Mouse (Mus musculus) gastrocnemius, postnatal 10 days (tissue): ENCODE results near the gene Ly6g6c. TPM values are rescaled to one million over a fixed set of nuclear protein-coding genes. Genes with fewer than 3 reads are reported as not detected.

Experiments
- DNase-seq: peaks from one replicate; pipeline ENCODE4 v3.0.0; 2021; ENCODE audit warnings: mixed read lengths
- total RNA-seq, 2 experiments: library from RNA; stranded (reverse); gene quantifications; 2 replicates each; pipeline ENCODE4 v1.2.3; 2021

Gene Ly6g6c
- total RNA-seq, 2 experiments from 2014 or later = not detected

DNA sequence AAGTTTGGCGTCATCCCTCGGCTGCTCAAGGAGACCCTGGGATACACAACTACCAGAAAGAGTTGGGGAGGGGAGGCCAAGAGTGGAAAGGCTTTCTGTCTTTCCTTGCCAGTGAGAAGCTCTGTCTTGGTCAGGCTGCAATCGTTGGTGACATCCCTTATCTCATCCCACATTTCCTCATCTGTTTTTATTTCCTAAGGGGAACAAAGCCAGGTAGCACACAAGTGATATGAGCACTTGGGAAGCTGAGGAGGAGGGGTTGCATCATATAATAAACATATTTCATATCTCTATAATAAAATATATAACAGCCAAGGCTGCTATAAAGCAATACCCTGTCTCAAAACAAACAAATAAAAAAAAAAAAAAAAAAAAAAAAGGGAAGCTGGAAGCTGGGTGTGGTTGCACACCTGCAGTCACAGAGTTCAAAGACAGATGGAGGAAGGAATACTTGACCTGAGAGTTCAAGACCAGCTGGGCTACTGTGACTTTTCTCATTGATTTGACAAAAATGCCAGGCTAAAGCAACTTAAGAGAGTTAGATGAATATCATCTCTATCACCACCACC is 18.8 kb downstream of the Ly6g6c start:
- DNase-seq = no peak

DNA sequence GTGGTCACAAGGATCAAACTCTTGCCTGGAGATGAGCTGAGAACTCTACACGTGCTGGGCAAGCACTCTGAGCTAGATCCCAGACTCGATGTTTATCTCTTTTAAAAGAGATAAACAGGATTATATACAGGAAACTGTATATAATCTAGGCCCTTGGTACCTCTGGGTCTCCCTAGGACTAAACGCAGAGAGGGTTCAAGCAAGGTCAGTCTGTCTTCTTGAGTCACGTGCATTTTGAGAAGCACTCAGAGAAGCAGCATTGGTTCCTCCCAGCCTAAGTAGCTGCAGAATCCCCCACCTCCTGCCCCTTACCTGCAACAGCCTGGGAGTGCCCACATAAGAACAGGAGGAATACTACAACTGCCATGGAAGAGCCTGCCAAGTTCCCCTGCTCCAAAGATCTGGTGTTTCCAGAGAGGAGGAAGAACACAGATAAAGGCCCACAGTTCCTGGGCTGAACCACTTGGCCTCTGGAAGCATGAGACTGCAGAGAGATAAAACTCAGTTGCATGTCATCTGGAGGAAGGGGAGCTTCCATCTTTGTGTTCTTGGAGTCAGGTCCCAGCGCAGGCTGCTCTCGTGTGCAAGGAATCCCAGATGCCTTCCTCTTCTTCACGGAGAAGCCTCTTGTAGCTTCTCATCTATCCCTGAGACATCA is 20.1 kb downstream of the Ly6g6c start, which contains the start of gene Ly6g6f:
Ly6g6f (minus strand) TSS at position 403 of the 658 bp plus-strand sequence.
- no peak for DNase-seq

DNA sequence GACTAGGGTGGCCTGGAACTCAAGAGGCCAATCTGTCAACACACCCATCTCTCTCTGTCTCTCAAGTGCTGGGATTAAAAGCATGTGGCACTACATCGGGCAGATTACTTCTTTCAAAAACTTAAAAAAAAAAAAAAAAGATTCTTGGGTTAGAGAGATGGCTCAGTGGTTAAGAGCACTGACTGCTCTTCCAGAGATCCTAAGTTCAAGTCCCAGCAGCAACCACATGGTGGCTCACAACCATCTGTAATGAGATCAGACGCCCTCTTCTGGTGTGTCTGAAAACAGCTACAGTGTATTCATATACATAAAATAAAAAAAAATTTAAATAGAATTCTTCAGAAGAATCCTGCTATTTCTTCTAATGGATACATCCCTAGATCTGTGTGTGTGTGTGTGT is 23.0 kb downstream of the Ly6g6c start:
- no peak for DNase-seq

DNA sequence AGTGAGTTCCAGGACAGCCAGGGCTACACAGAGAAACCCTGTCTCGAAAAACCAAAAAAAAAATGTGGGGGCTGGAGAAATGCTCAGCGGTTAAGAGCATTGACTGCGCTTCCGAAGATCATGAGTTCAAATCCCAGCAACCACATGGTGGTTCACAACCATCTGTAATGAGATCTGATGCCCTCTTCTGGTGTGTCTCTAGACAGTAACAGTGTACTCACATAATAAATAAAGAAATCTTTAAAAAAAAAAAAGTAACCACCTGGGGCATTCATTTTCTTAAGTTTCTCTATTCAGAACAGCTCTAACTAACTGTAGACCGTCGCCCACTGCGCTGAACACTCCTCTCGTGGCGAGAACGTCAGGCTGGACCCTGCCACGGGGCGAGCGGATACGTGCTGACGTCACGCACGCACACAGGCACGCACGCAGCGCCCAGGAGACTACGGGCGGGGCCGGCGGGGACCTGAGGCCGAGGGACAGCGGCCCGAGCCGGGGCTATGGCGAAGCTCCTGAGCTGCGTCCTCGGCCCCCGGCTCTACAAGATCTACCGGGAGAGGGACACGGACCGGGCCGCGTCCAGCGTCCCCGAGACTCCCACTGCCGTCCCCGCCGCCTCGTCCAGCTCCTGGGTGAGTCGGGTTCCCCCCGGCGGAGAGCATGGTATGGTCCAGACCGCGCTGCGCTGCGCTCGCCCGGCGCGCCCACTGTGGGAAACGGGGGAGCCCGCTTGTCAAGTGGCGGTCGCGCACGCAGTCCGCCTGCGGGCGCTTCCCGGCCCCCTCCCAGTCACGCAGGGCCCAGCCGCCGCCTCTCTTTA is 23.8 kb downstream of the Ly6g6c start, which contains the start of gene Abhd16a:
Abhd16a (plus strand) TSS at position 439 of the 820 bp plus-strand sequence.
- DNase-seq = peak; percentile 93

DNA sequence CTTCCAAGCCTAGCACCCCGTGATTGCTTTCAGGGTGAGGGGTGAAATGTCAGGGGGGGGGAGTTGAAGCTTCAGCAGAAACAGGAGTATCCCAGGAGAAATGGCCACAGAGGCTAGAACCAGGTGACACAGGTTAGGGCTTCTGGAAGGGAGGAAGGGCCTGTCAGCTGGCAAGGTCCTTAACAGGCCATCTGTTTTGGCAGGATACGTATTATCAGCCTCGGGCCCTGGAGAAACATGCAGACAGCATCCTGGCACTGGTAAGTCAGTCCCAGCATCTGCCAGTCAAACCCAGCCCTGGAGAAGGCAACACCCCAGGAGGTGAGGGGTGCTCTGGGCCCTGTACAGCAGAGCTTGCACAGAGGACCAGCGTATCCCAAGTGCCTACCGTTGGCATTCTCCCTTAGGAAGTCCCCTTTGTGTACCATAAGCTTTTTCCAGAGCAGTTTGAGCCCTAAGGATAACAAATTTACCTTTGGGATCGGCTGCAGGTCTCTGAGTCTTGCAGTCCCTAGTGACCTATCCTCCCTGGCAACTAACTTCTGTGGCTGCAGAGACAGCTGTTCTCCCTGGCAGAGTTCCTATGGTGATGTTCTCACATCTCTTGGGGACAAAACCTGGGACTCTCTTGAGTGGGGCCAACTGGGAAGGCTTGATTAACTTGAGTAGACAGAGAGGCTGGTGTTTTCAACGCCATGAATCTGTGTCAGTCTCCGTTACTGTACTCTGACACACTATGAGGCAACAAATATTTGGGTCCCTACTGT is 25.2 kb downstream of the Ly6g6c start:
- DNase-seq = no peak

DNA sequence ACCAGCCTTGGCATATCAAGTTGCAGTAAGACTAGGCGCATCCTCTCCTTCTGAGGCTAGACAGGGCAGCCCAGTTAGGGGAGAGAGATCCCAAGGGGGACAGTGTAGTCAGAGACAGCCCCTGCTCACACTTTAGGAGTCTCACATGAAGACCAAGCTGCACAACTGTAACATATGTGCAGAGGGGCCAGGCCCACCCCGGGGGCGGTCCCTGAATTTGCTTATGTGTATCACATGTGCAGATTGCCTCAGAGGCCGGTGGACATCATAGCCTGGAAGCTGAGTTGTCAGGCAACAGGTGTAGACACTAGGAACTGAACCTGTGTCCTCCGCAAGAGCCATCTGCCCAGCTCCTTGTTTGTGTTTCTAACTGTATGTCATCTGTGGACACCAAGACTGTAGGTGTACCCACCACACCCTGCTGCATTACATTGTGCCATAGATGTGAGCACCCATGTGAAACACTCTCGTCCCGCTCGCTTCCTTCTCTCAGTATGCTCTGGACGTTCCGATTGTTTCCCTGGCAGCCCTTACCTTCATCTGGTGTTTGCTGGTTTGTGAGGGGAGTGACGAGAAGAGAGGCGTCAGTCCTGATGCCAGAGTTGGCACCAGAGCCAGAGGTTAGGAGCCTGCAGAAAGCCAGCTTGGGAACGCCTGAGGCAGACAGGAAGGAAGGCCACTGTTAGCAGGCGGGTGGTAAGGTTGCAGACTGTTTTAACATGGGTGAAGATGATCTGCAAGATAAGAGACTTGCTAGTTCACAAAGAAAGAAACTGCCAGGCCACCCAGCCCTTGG is 27.4 kb downstream of the Ly6g6c start:
- no peak for DNase-seq

DNA sequence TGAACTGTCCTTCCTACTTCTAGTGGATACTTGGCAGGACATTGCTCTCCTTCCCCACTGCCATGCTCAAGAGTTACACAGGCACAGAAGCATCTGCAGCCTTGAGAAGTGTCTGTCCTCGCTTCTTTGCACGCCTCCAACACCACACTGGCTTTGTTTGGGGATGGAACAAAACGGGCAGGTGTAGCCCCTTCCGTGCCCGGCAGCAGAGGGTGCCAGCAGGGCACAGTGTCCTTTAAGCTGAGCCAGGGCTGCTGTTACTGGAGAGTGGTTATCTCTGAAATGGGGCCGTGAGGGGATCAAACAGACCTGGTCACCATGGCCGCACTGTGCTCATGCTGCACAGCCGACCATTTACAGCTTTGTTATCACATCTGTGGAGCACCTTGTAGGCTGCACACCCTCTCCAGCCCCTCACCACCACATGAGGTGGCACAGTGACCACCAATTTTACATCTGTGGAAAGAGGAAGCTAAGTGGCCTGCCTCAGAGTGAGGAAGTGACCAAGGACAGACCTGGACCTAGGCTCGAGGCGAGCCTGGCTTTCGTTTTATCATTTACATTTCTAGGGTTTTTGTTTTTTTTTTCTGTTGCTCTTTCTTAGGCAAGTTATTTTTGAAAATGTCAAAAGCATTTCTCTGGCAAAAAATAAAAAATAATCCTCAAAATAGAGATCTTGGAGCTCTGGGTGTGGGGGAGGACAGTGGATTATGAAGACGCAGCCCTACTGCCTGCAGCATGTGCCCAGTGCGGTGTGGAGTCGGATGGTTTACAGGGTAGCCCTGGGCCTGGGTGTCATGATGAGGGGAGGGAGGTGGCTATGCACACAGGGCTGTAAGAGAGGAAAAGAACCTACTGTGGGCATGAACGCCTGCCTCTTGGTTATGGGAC is 29.5 kb downstream of the Ly6g6c start:
- DNase-seq = no peak

DNA sequence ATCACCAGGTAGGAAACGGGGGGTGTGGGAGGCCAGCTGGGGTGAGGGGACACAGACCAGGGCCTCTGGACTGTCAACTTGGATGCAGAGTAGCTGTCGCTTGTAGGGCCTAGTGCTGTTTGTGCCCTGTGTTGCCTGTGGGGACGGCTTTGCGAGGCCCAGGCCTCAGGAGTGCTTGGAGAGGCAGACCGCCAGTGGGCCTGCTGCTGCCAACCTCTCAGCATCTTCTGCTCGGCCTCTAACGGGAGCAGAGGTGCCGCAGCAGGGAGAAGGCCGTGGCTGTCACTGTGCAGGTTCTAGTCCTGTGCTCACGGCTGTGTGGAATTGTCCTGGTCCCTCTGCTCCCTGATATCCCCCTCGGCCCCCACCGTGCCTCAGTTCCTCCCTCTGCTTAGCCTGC is 31.4 kb downstream of the Ly6g6c start:
- DNase-seq = no peak

DNA sequence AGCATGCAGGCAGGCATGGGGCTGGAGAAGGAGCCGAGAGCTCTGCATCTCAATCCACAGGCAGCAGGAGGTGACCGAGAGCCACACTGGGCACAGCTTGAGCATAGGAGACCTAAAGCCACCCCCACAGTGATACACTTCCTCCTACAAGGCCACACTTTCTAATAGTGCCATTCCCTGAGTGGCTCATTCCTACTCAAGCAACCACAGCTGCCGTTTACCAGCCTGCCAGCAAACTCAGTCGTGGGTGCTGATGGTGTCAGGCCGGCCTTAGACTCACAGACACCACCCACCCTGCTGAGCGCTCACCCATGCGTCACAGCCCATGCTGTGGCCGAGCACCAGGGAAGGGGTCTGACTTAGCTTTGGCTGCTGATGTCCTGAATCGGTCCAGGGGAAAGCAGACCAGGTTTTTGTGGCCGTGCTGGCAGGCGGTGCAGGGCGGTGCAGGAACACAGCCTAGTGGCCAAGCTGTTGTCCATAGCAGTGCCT is 32.0 kb downstream of the Ly6g6c start:
- no peak for DNase-seq

DNA sequence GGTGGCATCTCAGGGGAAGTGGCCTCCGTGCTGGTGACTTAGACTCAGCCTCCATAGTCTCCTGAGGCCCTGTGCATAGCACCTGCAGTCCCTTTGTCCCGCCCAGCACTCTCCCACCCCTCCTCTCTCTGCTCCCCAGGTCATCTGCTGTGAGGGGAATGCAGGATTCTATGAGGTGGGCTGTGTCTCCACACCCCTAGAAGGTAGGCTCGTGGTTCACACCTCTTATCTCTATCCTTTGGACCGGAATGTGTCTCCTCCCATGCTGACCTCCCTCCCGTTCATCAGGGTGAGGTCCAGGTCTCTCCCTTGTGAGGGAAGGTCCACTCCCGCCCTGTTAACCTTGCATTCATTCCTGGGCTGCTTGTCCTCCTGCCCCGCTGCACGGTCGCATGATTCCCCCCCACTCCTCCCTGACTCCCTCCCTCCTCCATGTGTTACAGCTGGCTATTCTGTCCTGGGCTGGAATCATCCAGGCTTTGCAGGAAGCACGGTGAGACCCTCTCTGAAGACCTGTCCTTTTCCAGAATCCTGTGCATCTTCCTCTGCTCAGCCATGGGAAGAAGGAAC is 35.1 kb downstream of the Ly6g6c start:
- no peak for DNase-seq

DNA sequence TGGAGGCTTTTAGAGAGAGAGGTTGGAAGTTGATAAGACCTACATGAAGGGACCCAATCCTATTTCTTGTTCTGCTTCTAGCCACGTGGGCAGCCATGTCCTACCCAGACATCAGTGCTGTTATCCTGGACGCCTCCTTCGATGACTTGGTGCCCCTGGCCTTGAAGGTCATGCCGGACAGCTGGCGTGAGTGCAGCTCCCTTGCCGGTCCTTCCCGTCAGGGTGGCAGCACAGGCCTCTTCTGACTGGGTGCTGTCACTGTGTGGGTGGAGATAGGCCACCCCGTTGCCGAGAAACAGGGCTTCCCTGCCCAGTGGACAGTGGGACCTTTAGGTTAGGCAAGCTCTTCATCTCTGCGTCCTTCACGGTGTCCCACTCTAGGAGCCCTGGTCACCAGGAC is 36.0 kb downstream of the Ly6g6c start:
- DNase-seq = no peak

DNA sequence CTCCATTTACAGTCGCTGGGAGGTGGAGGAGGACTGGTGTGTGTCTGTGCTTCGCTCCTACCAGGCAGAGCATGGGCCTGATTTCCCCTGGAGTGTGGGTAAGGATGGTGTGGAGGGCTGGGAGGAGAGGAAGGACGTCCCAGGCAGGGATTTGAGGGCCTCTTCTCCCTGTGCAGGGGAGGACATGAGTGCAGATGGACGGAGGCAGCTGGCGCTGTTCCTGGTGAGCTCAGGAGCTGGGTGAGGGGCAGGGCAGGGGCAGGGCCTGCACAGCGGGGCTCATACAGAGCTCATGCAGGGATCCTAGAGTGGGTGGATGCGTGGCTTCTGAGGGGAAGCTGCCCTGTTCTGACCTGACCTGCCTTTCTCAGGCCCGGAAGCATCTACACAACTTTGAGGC is 37.1 kb downstream of the Ly6g6c start:
- DNase-seq = no peak

DNA sequence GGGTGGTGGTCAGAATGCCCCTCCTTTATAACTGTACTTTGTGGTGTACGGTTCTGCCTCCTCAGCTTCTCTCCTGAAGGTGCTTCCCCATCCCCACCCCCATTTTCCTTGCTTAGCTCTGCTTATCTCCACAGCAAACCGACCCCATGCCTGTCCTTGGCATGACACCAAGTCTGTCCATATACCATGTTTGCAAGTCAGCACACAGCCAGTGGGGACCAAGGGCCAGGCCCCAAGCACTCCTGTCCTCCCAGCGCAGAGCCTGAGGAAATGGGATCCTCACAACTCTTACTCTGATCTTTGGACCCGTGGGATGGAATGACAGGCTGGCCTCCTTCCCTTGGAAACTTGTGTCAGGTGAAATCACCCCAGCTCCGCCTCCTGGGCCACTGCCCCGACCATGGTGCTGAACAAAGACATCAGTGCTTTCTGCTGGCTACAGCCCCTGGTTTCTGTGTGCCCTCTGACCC is 38.1 kb downstream of the Ly6g6c start:
- no peak for DNase-seq

DNA sequence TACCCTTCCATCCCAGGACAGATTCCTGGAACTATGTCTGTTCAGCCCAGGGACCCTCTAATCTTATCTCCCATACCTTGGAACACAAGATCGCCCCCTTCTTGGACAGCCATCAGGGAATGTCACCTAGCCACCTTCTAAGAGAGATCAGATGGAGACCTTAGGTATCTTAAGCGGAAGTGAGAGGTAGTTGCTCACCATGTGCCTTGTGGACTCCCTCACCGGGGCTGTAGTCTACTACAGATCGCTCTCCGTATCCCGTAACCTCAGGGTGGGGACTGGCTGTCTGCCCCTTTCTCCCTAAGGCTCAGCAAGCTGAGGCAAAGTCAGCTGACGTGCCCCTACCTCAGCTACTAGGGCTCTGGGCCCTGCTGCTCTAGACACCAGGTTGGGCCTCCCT is 38.9 kb downstream of the Ly6g6c start:
- no peak for DNase-seq

DNA sequence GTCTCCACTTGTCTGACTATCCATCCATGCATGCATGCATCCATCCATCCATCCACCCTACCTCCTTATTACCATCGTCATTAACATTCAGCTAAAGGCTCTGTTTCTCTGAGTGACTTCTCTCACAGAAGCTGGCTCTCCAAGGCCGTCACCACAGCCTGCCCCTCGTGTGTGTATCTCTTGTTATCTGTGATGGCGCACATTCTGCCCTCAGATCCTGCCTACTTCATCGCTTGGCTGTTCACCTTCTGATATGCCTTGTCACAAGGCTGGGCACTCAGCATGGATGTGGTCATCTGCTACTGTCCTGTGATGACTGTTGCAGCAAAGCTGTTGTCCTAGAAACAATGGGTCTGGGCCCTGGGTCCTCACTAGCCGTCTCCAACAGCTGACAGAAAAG is 39.6 kb downstream of the Ly6g6c start:
- no peak for DNase-seq

DNA sequence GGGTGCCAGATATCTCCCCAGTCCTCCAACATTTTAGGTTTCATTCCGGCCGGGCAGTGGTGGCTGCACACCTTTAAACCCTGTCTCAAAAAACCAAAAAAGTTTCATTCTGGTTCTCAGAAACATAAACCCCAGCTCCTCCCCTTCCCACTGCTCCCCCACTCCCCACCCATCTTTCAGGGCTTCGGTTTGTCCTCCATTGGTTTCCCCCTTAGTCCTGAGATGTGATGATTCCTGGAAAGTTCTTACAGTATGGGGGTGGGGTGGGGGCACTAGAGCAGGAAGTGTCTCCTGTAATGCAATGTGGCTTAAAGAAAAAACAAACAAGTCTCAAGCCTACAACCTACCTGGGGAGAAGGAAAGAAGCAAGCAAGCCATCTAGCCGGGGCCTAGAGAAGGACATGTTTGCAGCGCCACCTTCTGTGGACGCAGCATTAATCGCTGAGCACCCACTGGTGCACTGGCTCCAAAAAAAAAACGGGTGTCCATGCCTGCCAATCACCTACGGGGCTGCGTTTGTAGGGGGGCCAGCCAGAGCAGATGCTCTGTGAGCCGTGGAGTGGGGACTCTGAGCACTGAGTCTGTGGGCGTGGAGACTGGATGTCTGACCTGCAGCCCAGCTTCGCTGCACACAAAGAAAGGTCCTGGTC is 40.7 kb downstream of the Ly6g6c start:
- DNase-seq = no peak

DNA sequence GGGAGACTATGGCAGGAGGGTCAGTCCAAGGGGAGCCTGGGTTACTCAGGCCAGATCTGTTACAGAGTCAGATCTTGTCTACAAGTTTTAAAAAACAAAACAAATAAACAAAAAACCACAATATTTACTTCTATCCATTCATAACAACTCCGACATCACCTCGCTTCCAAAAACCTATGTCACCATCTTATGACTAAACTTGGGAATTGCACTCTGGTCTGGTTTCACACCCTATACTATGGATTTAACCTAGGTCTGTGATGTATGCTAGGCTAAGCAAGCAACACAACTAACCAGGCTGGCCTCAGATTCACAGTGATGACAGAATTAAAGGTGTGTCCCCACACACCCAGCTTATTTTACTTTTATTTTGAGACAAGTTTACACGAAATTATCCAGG is 41.3 kb downstream of the Ly6g6c start:
- DNase-seq = no peak

DNA sequence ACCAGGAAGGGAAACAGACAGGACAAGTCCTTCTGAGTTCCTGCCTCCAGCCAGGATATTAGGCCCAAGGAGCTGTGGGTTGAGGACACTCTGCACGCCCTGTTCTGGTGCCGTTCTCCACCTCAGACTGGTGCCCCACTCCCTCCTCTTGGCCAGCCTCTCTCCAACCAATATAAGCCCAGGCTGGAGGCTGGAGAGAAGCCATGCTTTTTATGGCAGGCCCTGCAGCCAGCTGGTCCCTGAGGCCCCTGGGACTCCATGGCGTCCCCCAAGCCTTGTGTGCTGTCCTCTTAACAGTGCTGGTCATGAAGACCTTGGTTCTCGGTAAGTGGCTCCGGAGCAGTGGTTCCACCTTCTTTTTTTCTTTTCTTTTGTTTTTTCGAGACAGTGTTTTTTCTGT is 42.9 kb downstream of the Ly6g6c start, which contains the start of gene Ly6g5c:
Ly6g5c (plus strand) TSS at position 183 of the 400 bp plus-strand sequence.
- no peak for DNase-seq

DNA sequence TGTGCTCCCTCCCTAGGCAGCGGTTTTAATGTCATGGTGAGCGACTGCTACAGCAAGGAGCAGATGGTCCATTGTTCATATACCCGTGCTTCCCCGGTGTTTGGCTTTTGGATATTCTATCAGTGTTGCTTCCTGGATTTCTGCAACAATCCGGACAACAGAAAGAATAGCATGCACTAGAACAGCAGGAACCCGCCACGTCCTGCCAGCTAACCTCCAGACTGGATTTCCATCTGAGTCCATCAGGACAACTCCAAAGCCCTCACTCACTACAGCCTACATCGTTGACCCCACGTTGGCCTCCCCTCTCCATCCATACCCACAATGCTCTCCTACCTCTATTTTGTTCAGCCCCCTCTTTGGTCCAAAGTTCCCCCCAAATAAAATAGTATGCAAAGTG is 46.6 kb downstream of the Ly6g6c start:
- no peak for DNase-seq
